Mouse (Mus musculus): ENCODE measurements at regions not wholly inside any gene's neighbourhood (a gene's known extent, or its start where the extent isn't known, plus 50 kb on each side); places are given as distances from the start of the nearest gene placed in this dataset.

GRCm38 (mm10) chr17:73044918-73045580 lies 62.7 kb upstream of the Lclat1 start:
- TF ChIP-seq CTCF (IDR thresholded peaks at IDR 0.05; ENCODE audit: extremely low read depth, insufficient read depth, low read length) = no peak
- no peak for TF ChIP-seq POLR2A (IDR thresholded peaks at IDR 0.05; ENCODE audit: extremely low read depth, insufficient read depth, low read length)
- H3K4me1 ChIP-seq (ENCODE audit: control insufficient read depth, insufficient read depth, low read length) = peaks cover 4% of the 10 kb centered on the region; the same call in 1 of the 2 replicates
- H3K4me3 ChIP-seq (ENCODE audit: insufficient read depth, low read length) = no peak overlapping the region
- H3K27ac ChIP-seq (ENCODE audit: insufficient read depth, low read length) = no peak overlapping the region

- TF ChIP-seq CTCF (IDR thresholded peaks at IDR 0.05; ENCODE audit: extremely low read depth, insufficient read depth, low read length) (no peak), POLR2A (IDR thresholded peaks at IDR 0.05; ENCODE audit: extremely low read depth, insufficient read depth, low read length) (no peak)
- no peak overlapping the region for H3K4me3 ChIP-seq (ENCODE audit: insufficient read depth, low read length)
- peaks cover 4% of the 10 kb centered on the region; the same call in 1 of the 2 replicates for H3K4me1 ChIP-seq (ENCODE audit: control insufficient read depth, insufficient read depth, low read length)
- no peak overlapping the region for H3K27ac ChIP-seq (ENCODE audit: insufficient read depth, low read length)
These were observed 60.8 kb upstream of the Lclat1 start for GRCm38 (mm10) chr17:73046985-73047384.

- Histone ChIP-seq H3K4me3 (ENCODE audit: insufficient read depth, low read length) (no peak overlapping the region), H3K27ac (ENCODE audit: insufficient read depth, low read length) (no peak overlapping the region), H3K4me1 (ENCODE audit: control insufficient read depth, insufficient read depth, low read length) (peaks cover 4% of the 10 kb centered on the region; the same call in 1 of the 2 replicates)
- no peak for TF ChIP-seq POLR2A (IDR thresholded peaks at IDR 0.05; ENCODE audit: extremely low read depth, insufficient read depth, low read length)
- TF ChIP-seq CTCF (IDR thresholded peaks at IDR 0.05; ENCODE audit: extremely low read depth, insufficient read depth, low read length) = no peak
These were observed 59.6 kb upstream of the Lclat1 start for GRCm38 (mm10) chr17:73048164-73048563.

- TF ChIP-seq POLR2A (IDR thresholded peaks at IDR 0.05; ENCODE audit: extremely low read depth, insufficient read depth, low read length) (no peak), CTCF (IDR thresholded peaks at IDR 0.05; ENCODE audit: extremely low read depth, insufficient read depth, low read length) (no peak)
- Histone ChIP-seq H3K4me3 (ENCODE audit: insufficient read depth, low read length) (no peak overlapping the region), H3K4me1 (ENCODE audit: control insufficient read depth, insufficient read depth, low read length) (peaks cover 1% of the 10 kb centered on the region; the same call in 1 of the 2 replicates), H3K27ac (ENCODE audit: insufficient read depth, low read length) (no peak overlapping the region)
These were observed 54.8 kb upstream of the Lclat1 start for GRCm38 (mm10) chr17:73052956-73053355.

- Histone ChIP-seq H3K27ac (ENCODE audit: insufficient read depth, low read length) (no peak overlapping the region), H3K4me3 (ENCODE audit: insufficient read depth, low read length) (no peak overlapping the region), H3K4me1 (ENCODE audit: control insufficient read depth, insufficient read depth, low read length) (peaks cover 1% of the 10 kb centered on the region; the same call in 1 of the 2 replicates)
- TF ChIP-seq POLR2A (IDR thresholded peaks at IDR 0.05; ENCODE audit: extremely low read depth, insufficient read depth, low read length) = no peak
- TF ChIP-seq CTCF (IDR thresholded peaks at IDR 0.05; ENCODE audit: extremely low read depth, insufficient read depth, low read length) = no peak
These were observed 54.1 kb upstream of the Lclat1 start for GRCm38 (mm10) chr17:73053479-73054215.

GRCm38 (mm10) chr17:73054226-73054625 lies 53.6 kb upstream of the Lclat1 start:
- no peak overlapping the region for H3K4me3 ChIP-seq (ENCODE audit: insufficient read depth, low read length)
- peaks cover 1% of the 10 kb centered on the region; the same call in 1 of the 2 replicates for H3K4me1 ChIP-seq (ENCODE audit: control insufficient read depth, insufficient read depth, low read length)
- no peak for TF ChIP-seq CTCF (IDR thresholded peaks at IDR 0.05; ENCODE audit: extremely low read depth, insufficient read depth, low read length)
- TF ChIP-seq POLR2A (IDR thresholded peaks at IDR 0.05; ENCODE audit: extremely low read depth, insufficient read depth, low read length) = no peak
- H3K27ac ChIP-seq (ENCODE audit: insufficient read depth, low read length) = no peak overlapping the region

GRCm38 (mm10) chr17:73055197-73055596 lies 52.6 kb upstream of the Lclat1 start:
- Histone ChIP-seq H3K4me3 (ENCODE audit: insufficient read depth, low read length) (no peak overlapping the region), H3K4me1 (ENCODE audit: control insufficient read depth, insufficient read depth, low read length) (peaks cover 1% of the 10 kb centered on the region; the same call in 1 of the 2 replicates), H3K27ac (ENCODE audit: insufficient read depth, low read length) (no peak overlapping the region)
- TF ChIP-seq CTCF (IDR thresholded peaks at IDR 0.05; ENCODE audit: extremely low read depth, insufficient read depth, low read length) = no peak
- no peak for TF ChIP-seq POLR2A (IDR thresholded peaks at IDR 0.05; ENCODE audit: extremely low read depth, insufficient read depth, low read length)

GRCm38 (mm10) chr17:73055611-73056010 lies 52.2 kb upstream of the Lclat1 start:
- Histone ChIP-seq H3K27ac (ENCODE audit: insufficient read depth, low read length) (no peak overlapping the region), H3K4me1 (ENCODE audit: control insufficient read depth, insufficient read depth, low read length) (peaks cover 1% of the 10 kb centered on the region; the same call in 1 of the 2 replicates), H3K4me3 (ENCODE audit: insufficient read depth, low read length) (no peak overlapping the region)
- no peak for TF ChIP-seq CTCF (IDR thresholded peaks at IDR 0.05; ENCODE audit: extremely low read depth, insufficient read depth, low read length)
- TF ChIP-seq POLR2A (IDR thresholded peaks at IDR 0.05; ENCODE audit: extremely low read depth, insufficient read depth, low read length) = no peak

GRCm38 (mm10) chr17:73056616-73057015 lies 51.2 kb upstream of the Lclat1 start:
- peaks cover 1% of the 10 kb centered on the region; the same call in 1 of the 2 replicates for H3K4me1 ChIP-seq (ENCODE audit: control insufficient read depth, insufficient read depth, low read length)
- no peak overlapping the region for H3K4me3 ChIP-seq (ENCODE audit: insufficient read depth, low read length)
- H3K27ac ChIP-seq (ENCODE audit: insufficient read depth, low read length) = no peak overlapping the region
- TF ChIP-seq CTCF (IDR thresholded peaks at IDR 0.05; ENCODE audit: extremely low read depth, insufficient read depth, low read length) (no peak), POLR2A (IDR thresholded peaks at IDR 0.05; ENCODE audit: extremely low read depth, insufficient read depth, low read length) (no peak)

Measured in cortical plate, adult 2 months (tissue).